Mouse (Mus musculus) CH12.LX (cell line): ENCODE results near the gene Zfp184. TPM values are rescaled to one million over a fixed set of nuclear protein-coding genes. Genes with fewer than 3 reads are reported as not detected.
A peak's percentile ranks its signal among the peaks of the same experiment; 100 is the strongest.

Experiments
- DNase-seq: peaks from one replicate; pipeline ENCODE4 v3.0.0-alpha.2; 2013; ENCODE audit errors: extremely low read depth
- H3K27ac ChIP-seq: 2 replicates; pipeline ENCODE4 v1.5.1; 2012; ENCODE audit warnings: low read depth, mild to moderate bottlenecking, control low read depth, moderate library complexity; ENCODE audit not compliant: insufficient read depth
- H3K27me3 ChIP-seq: replicated peaks from 2 replicates; pipeline ENCODE3; 2012; ENCODE audit warnings: inconsistent platforms
- H3K36me3 ChIP-seq, 2 experiments: replicated peaks in 1 of 2; 2 replicates each; pipeline versions ENCODE3 to v1.6.1; 2012; ENCODE audit warnings: inconsistent platforms in 1 of 2, low read length in 1 of 2, mild to moderate bottlenecking in 1 of 2, mixed read lengths in 1 of 2, moderate library complexity in 1 of 2; ENCODE audit not compliant: control insufficient read depth in 1 of 2, insufficient read depth in 1 of 2
- H3K4me1 ChIP-seq, 2 experiments: 2 replicates each; pipeline ENCODE4 v1.6.1; 2012; ENCODE audit warnings: inconsistent platforms in 1 of 2, moderate library complexity in 1 of 2; ENCODE audit not compliant: insufficient read depth in 2 of 2, control insufficient read depth in 1 of 2
- H3K4me2 ChIP-seq: 2 replicates; pipeline ENCODE4 v1.6.1; 2012; ENCODE audit warnings: low read depth, mild to moderate bottlenecking, control low read depth; ENCODE audit not compliant: poor library complexity, insufficient read depth, severe bottlenecking
- H3K4me3 ChIP-seq, 3 experiments: fragments of 150-350 bp in 1 of 3; sonication (generic) in 1 of 3; replicated peaks in 1 of 3; 2 replicates each; pipeline versions ENCODE3 to v1.5.1; 2011 to 2012; ENCODE audit warnings: low read depth in 2 of 3, low read length in 2 of 3, mild to moderate bottlenecking in 2 of 3, moderate library complexity in 2 of 3, control low read depth in 1 of 3, improper control_type of control experiment in 1 of 3, inconsistent platforms in 1 of 3, mixed read lengths in 1 of 3; ENCODE audit not compliant: poor library complexity in 1 of 3
- H3K79me2 ChIP-seq: replicated peaks from 2 replicates; pipeline ENCODE4 v1.6.1; 2012; ENCODE audit warnings: mild to moderate bottlenecking, moderate library complexity; ENCODE audit not compliant: control insufficient read depth, poor library complexity, insufficient read depth, severe bottlenecking; ENCODE audit errors: extremely low read depth
- H3K9ac ChIP-seq: 2 replicates; pipeline ENCODE4 v1.6.1; 2012; ENCODE audit warnings: low read depth, mild to moderate bottlenecking, control low read depth, moderate library complexity; ENCODE audit not compliant: insufficient read depth
- H3K9me3 ChIP-seq: replicated peaks from 2 replicates; pipeline ENCODE3; 2012; ENCODE audit warnings: low read length, inconsistent platforms, mixed read lengths
- BHLHE40 ChIP-seq: IDR thresholded peaks from 2 replicates; pipeline ENCODE4 v1.6.1; 2011; ENCODE audit warnings: mild to moderate bottlenecking, low read depth, low read length, improper control_type of control experiment
- CHD1 ChIP-seq: IDR thresholded peaks from 2 replicates; pipeline ENCODE4 v1.6.1; 2012; ENCODE audit warnings: low read depth, low read length, improper control_type of control experiment, inconsistent platforms
- CTCF ChIP-seq, 2 experiments: IDR thresholded peaks in 1 of 2; conservative IDR thresholded peaks in 1 of 2; 2 replicates each; pipeline ENCODE4 v1.5.1; 2011 to 2012; ENCODE audit warnings: low read depth in 2 of 2, low read length in 2 of 2, improper control_type of control experiment in 1 of 2, inconsistent platforms in 1 of 2, mild to moderate bottlenecking in 1 of 2, moderate library complexity in 1 of 2
- ELF1 ChIP-seq: IDR thresholded peaks from 2 replicates; pipeline ENCODE4 v1.6.1; 2014; ENCODE audit warnings: low read depth, mild to moderate bottlenecking, inconsistent platforms, low read length, improper control_type of control experiment
- EP300 ChIP-seq: IDR thresholded peaks from 2 replicates; pipeline ENCODE4 v1.6.1; 2011; ENCODE audit warnings: low read length, improper control_type of control experiment
- HCFC1 ChIP-seq: IDR thresholded peaks from 2 replicates; pipeline ENCODE4 v1.6.1; 2012; ENCODE audit warnings: low read depth, mild to moderate bottlenecking, inconsistent platforms, low read length, improper control_type of control experiment
- JUN ChIP-seq: IDR thresholded peaks from 2 replicates; pipeline ENCODE4 v1.6.1; 2011; ENCODE audit warnings: low read depth, mild to moderate bottlenecking, low read length, improper control_type of control experiment, moderate library complexity; ENCODE audit not compliant: insufficient read depth
- MXI1 ChIP-seq: IDR thresholded peaks from 2 replicates; pipeline ENCODE4 v1.6.1; 2011; ENCODE audit warnings: mild to moderate bottlenecking, low read depth, low read length, improper control_type of control experiment
- MYC ChIP-seq: IDR thresholded peaks from 2 replicates; pipeline ENCODE4 v1.6.1; 2011; ENCODE audit warnings: low read depth, mild to moderate bottlenecking, improper control_type of control experiment, low read length
- NRF1 ChIP-seq: IDR thresholded peaks from 2 replicates; pipeline ENCODE4 v1.6.1; 2014; ENCODE audit warnings: low read depth, mild to moderate bottlenecking, inconsistent platforms, low read length, improper control_type of control experiment, moderate library complexity
- POLR2A ChIP-seq: IDR thresholded peaks from 2 replicates; pipeline ENCODE4 v1.6.1; 2011; ENCODE audit warnings: low read depth, mild to moderate bottlenecking, improper control_type of control experiment, low read length
- POLR2AphosphoS2 ChIP-seq: IDR thresholded peaks from 2 replicates; pipeline ENCODE4 v1.6.1; 2011; ENCODE audit warnings: low read depth, low read length, improper control_type of control experiment
- RAD21 ChIP-seq: IDR thresholded peaks from 2 replicates; pipeline ENCODE4 v1.6.1; 2011; ENCODE audit warnings: low read depth, mild to moderate bottlenecking, low read length, improper control_type of control experiment, moderate library complexity
- SMC3 ChIP-seq: IDR thresholded peaks from 2 replicates; pipeline ENCODE4 v1.6.1; 2011; ENCODE audit warnings: low read depth, low read length, improper control_type of control experiment
- TBP ChIP-seq: conservative IDR thresholded peaks from 2 replicates; pipeline ENCODE4 v1.6.1; 2011; ENCODE audit warnings: low read depth, low read length, improper control_type of control experiment
- TCF12 ChIP-seq: IDR thresholded peaks from 2 replicates; pipeline ENCODE4 v1.6.1; 2014; ENCODE audit warnings: low read depth, mild to moderate bottlenecking, inconsistent platforms, low read length, improper control_type of control experiment
- UBTF ChIP-seq: IDR thresholded peaks from 2 replicates; pipeline ENCODE4 v1.6.1; 2012; ENCODE audit warnings: low read depth, mild to moderate bottlenecking, inconsistent platforms, low read length, improper control_type of control experiment, moderate library complexity
- USF1 ChIP-seq: IDR thresholded peaks from 2 replicates; pipeline ENCODE4 v1.6.1; 2014; ENCODE audit warnings: low read depth, mild to moderate bottlenecking, inconsistent platforms, low read length, improper control_type of control experiment
- USF2 ChIP-seq: conservative IDR thresholded peaks from 2 replicates; pipeline ENCODE4 v1.6.1; 2011; ENCODE audit warnings: low read depth, low read length, improper control_type of control experiment
- ZMIZ1 ChIP-seq: IDR thresholded peaks from 2 replicates; pipeline ENCODE4 v1.6.1; 2012; ENCODE audit warnings: low read depth, mild to moderate bottlenecking, inconsistent platforms, low read length, improper control_type of control experiment
- ZNF384 ChIP-seq: IDR thresholded peaks from 2 replicates; pipeline ENCODE4 v1.6.1; 2012; ENCODE audit warnings: low read depth, low read length, improper control_type of control experiment, inconsistent platforms
- dilution Hi-C: fragments of 300-500 bp; cut with MboI; formaldehyde crosslinking; loops from 2 replicates; pipeline ENCODE4 v1.14.3; 2020; ENCODE audit warnings: low sequenced_read_pairs; ENCODE audit not compliant: extremely low pct_unique_long_range_greater_than_20kb, extremely low pct_ligation_motif_present
- in situ Hi-C: fragments of 300-500 bp; cut with MboI; formaldehyde crosslinking; loops from 3 replicates; pipeline ENCODE4 v1.14.3; 2019; ENCODE audit warnings: low sequenced_read_pairs, low pct_ligation_motif_present, low pct_unique_long_range_greater_than_20kb, mixed read lengths
- polyA plus RNA-seq: library from polyadenylated mRNA; unstranded; fragments of >175 nt; gene quantifications from 2 replicates; pipeline ENCODE4 v1.2.1, GENCODE M21; 2012; ENCODE audit warnings: low read depth; ENCODE audit not compliant: insufficient read length
- total RNA-seq, 2 experiments: library from RNA; depleted of rRNA; stranded (reverse); fragments of 300-350 nt in 1 of 2; fragments of >200 nt in 1 of 2; gene quantifications; 2 replicates each; pipeline ENCODE4 v1.2.3; 2012 to 2014

Zfp184 gene
- total and polyA plus RNA-seq, 3 experiments, result 0.79 to 3.1 (median 2.0) TPM

DNA sequence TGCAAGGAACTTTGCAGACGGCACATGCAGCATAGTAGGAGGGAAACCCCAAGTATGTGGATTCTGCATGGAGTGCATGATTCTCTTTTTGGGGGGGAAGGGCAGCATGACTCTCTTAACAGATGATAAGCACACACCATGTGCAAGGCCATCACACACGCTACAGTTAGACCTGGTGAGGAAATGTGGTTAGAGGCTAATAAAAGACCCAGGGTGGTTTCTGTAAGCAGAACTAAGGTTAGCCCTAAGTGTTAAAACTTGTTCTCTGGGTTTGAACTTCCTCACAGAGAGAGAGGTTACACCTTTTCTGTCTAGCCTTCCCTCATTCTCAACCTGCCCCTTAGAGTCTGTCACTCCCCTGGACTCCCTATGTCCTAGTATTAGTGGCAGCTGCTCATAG lies 56.5 kb downstream of the Zfp184 start:
- Histone ChIP-seq H3K4me3 (no peak overlapping the region), H3K79me2 (no peaks in the 10 kb centered on the region), H3K9me3 (no peaks in the 10 kb centered on the region), H3K27ac (no peak overlapping the region), H3K9ac (no peak overlapping the region), H3K27me3 (peaks cover 64% of the 10 kb centered on the region), H3K36me3 (no peaks in the 10 kb centered on the region), H3K4me1 (peaks cover 6 to 35% of the 10 kb centered on the region in 2 experiments), H3K4me2 (no peak overlapping the region)
- TF ChIP-seq EP300 (peak; percentile 30; the same call in 1 of the 2 replicates), BHLHE40 (0 out of 2 replicates have a peak, but pooled peaks have one; percentile 24), MYC (0 out of 2 replicates have a peak, but pooled peaks have one; percentile 60), TCF12 (no peak), MXI1 (peak; percentile 22; the same call in 1 of the 2 replicates)
- peak; percentile 43 for DNase-seq
- in situ Hi-C loops, result loop anchor here (25.0 kb wide), 1 partner anchor 589 kb away; the partner anchor contains the start of gene Zkscan3
- dilution Hi-C loops, result no loop called here

DNA sequence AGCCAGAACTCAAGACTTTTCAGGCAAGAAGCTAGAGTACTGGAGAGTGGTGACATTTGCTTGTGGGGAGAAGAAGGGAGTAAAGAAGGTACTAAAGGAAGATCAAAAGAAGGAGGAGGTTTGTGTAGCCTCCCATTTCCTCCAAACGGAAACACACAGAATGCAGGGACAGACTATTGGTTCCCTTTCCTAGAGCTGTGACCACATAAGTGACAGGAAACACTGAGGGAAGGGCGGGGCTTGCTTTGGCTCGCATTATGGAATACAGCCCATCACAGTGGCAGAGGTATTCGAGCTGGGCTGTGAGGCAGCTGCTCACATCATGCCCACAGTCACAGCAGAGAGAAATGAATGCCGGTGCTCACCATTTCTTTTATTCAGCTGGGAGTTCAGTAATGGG lies 56.9 kb downstream of the Zfp184 start:
- H3K27me3 ChIP-seq, result peaks cover 68% of the 10 kb centered on the region

More for the DNA sequence above, 56.9 kb downstream of the Zfp184 start:
- Histone ChIP-seq H3K36me3 (no peaks in the 10 kb centered on the region), H3K4me1 (peaks cover 9 to 38% of the 10 kb centered on the region in 2 experiments), H3K27ac (no peak overlapping the region), H3K4me2 (0 out of 2 replicates have a peak overlapping the region, but pooled peaks have one; percentile 30)
- no peak for DNase-seq
- dilution Hi-C loops, result no loop called here
- TF ChIP-seq MXI1 (no peak), CHD1 (no peak), SMC3 (no peak), UBTF (no peak), HCFC1 (no peak), USF2 (no peak), EP300 (no peak), POLR2AphosphoS2 (no peak), ELF1 (no peak), NRF1 (no peak), ZNF384 (no peak), ZMIZ1 (no peak), USF1 (no peak), CTCF (conservative IDR thresholded peaks at IDR 0.05 in 1 of 2, IDR thresholded peaks at IDR 0.05 in 1 of 2; ENCODE audit: low read depth in 2 of 2, low read length in 2 of 2) (no peak), RAD21 (no peak), MYC (no peak), TBP (no peak), POLR2A (no peak), JUN (no peak)
- TF ChIP-seq, all 38 proteins: peak for 0
- in situ Hi-C loops, result loop anchor here (25.0 kb wide), 1 partner anchor 590 kb away; the partner anchor contains the start of gene Zkscan3
- Histone ChIP-seq H3K79me2 (no peaks in the 10 kb centered on the region), H3K9me3 (no peaks in the 10 kb centered on the region), H3K4me3 (no peak overlapping the region), H3K9ac (no peak overlapping the region)
